Mouse (Mus musculus) limb, embryonic 11.5 days (tissue): ENCODE results near the gene Trim14. TPM values are rescaled to one million over a fixed set of nuclear protein-coding genes. Genes with fewer than 3 reads are reported as not detected.

Experiments
- ATAC-seq: fragments of 200-750 bp; cut with Nextera tagmentation; 2 replicates; pipeline ENCODE4 v1.8.0; 2017; ENCODE audit warnings: low read depth; ENCODE audit not compliant: insufficient number of reproducible peaks, low FRiP score, low TSS enrichment
- DNase-seq: peaks from one replicate; pipeline ENCODE4 v3.0.0-alpha.2; 2015; ENCODE audit warnings: low spot score
- H3K27ac ChIP-seq: fragments of 300-500 bp; sonication (generic); replicated peaks from 2 replicates; pipeline ENCODE4 v1.5.1; 2014; ENCODE audit warnings: low read depth, mild to moderate bottlenecking, low read length
- H3K27me3 ChIP-seq: fragments of 300-500 bp; sonication (generic); 2 replicates; pipeline ENCODE4 v1.6.1; 2014; ENCODE audit warnings: mild to moderate bottlenecking, low read length, mixed read lengths; ENCODE audit not compliant: control insufficient read depth, insufficient read depth
- H3K36me3 ChIP-seq: fragments of 300-500 bp; sonication (generic); 2 replicates; pipeline ENCODE4 v1.6.1; 2014; ENCODE audit warnings: mild to moderate bottlenecking, low read length, moderate library complexity, mixed read lengths; ENCODE audit not compliant: control insufficient read depth, insufficient read depth
- H3K4me1 ChIP-seq: fragments of 300-500 bp; sonication (generic); 2 replicates; pipeline ENCODE4 v1.6.1; 2014; ENCODE audit warnings: low read length, mixed read lengths; ENCODE audit not compliant: control insufficient read depth, insufficient read depth
- H3K4me2 ChIP-seq: fragments of 300-500 bp; sonication (generic); 2 replicates; pipeline ENCODE4 v1.6.1; 2014; ENCODE audit warnings: low read depth, mild to moderate bottlenecking, moderate library complexity; ENCODE audit not compliant: severe bottlenecking
- H3K4me3 ChIP-seq: fragments of 300-500 bp; sonication (generic); 2 replicates; pipeline ENCODE4 v1.5.1; 2014; ENCODE audit warnings: low read depth, low read length
- H3K9ac ChIP-seq: fragments of 300-500 bp; sonication (generic); 2 replicates; pipeline ENCODE4 v1.6.1; 2014; ENCODE audit warnings: mild to moderate bottlenecking, low read length
- H3K9me3 ChIP-seq: fragments of 300-500 bp; sonication (generic); 2 replicates; pipeline ENCODE4 v1.6.1; 2016; ENCODE audit warnings: low read length; ENCODE audit not compliant: control insufficient read depth
- WGBS: fragments of 180-500 bp; shearing (Covaris S2); extraction: QIAGEN DNeasy Blood & Tissue Kit; methylation state at CpG from one replicate; pipeline ENCODE4 v1.1.7; 2014; 5-methylcytosine and 5-hydroxymethylcytosine counted together
- polyA plus RNA-seq: library from polyadenylated mRNA; unstranded; fragments of >200 nt; fragmentation: Nextera tagmentation; extraction: Ambion mirVana; gene quantifications from 2 replicates; pipeline ENCODE4 v1.2.1, GENCODE M21; 2014

The Trim14 gene
- polyA plus RNA-seq, 1 experiment from 2014 or later, result 0.36 TPM

GRCm38 (mm10) chr4:46489028-46489925, 46.7 kb downstream of the Trim14 start, which contains the start of gene Nans:
Gene Nans, plus strand, starts transcription at chr4:46489248.
- H3K4me2 ChIP-seq, result peak within 1 kb of the TSS; percentile 80
- H3K27me3 ChIP-seq, result no peaks in the 10 kb centered on the region
- H3K36me3 ChIP-seq, result no peaks in the 10 kb centered on the region; the same call in 1 of the 2 replicates
- H3K9ac ChIP-seq, result peak within 1 kb of the TSS; percentile 82
- 0 out of 2 replicates have a peak within 1 kb of the TSS, but pooled peaks have one; percentile 14 for H3K27ac ChIP-seq
- ATAC-seq, result peak; percentile 97
- H3K4me3 ChIP-seq, result peak within 1 kb of the TSS; percentile 86
- peak; percentile 95 for DNase-seq
- under 1% methylated on average over 58 of the region's 58 CpGs for WGBS
- H3K9me3 ChIP-seq, result no peaks in the 10 kb centered on the region
- peaks cover 3% of the 10 kb centered on the region; the same call in 1 of the 2 replicates for H3K4me1 ChIP-seq

GRCm38 (mm10) chr4:46487348-46487747, 48.6 kb downstream of the Trim14 start:
- Histone ChIP-seq H3K27ac (no peak overlapping the region), H3K27me3 (no peaks in the 10 kb centered on the region), H3K4me3 (no peak overlapping the region), H3K4me1 (peaks cover 3% of the 10 kb centered on the region; the same call in 1 of the 2 replicates), H3K4me2 (no peak overlapping the region), H3K9me3 (no peaks in the 10 kb centered on the region), H3K9ac (no peak overlapping the region), H3K36me3 (no peaks in the 10 kb centered on the region)
- ATAC-seq, result no peak
- no peak for DNase-seq
- WGBS, result 95% methylated on average over 5 of the region's 5 CpGs

- H3K4me2 ChIP-seq, result no peak overlapping the region
- H3K27me3 ChIP-seq, result no peaks in the 10 kb centered on the region
- no peak overlapping the region for H3K4me3 ChIP-seq
- WGBS, result 49% methylated on average over 14 of the region's 14 CpGs
- no peak overlapping the region for H3K27ac ChIP-seq
- H3K4me1 ChIP-seq, result peaks cover 3% of the 10 kb centered on the region; the same call in 1 of the 2 replicates
- H3K36me3 ChIP-seq, result no peaks in the 10 kb centered on the region
- ATAC-seq (no peak), DNase-seq (no peak)
- H3K9ac ChIP-seq, result no peak overlapping the region
- H3K9me3 ChIP-seq, result no peaks in the 10 kb centered on the region
Observed at GRCm38 (mm10) chr4:46485696-46486417, 50.1 kb downstream of the Trim14 start.

- no peak overlapping the region for H3K9ac ChIP-seq
- no peaks in the 10 kb centered on the region for H3K4me1 ChIP-seq
- no peaks in the 10 kb centered on the region for H3K27me3 ChIP-seq
- H3K9me3 ChIP-seq, result no peaks in the 10 kb centered on the region
- no peak overlapping the region for H3K27ac ChIP-seq
- peaks cover 14% of the 10 kb centered on the region for H3K36me3 ChIP-seq
- no peak overlapping the region for H3K4me2 ChIP-seq
- WGBS, result 95% methylated on average over 2 of the region's 2 CpGs
- H3K4me3 ChIP-seq, result no peak overlapping the region
- no peak for ATAC-seq
- no peak for DNase-seq
Observed at GRCm38 (mm10) chr4:46479081-46479480, 56.9 kb downstream of the Trim14 start.

GRCm38 (mm10) chr4:46475101-46475500, 60.8 kb downstream of the Trim14 start:
- WGBS, result 95% methylated on average over 5 of the region's 5 CpGs
- Histone ChIP-seq H3K36me3 (peaks cover 44% of the 10 kb centered on the region), H3K9ac (no peak overlapping the region), H3K27me3 (no peaks in the 10 kb centered on the region), H3K27ac (no peak overlapping the region), H3K4me1 (no peaks in the 10 kb centered on the region), H3K4me3 (no peak overlapping the region), H3K9me3 (no peaks in the 10 kb centered on the region), H3K4me2 (no peak overlapping the region)
- DNase-seq, result no peak
- ATAC-seq, result no peak

GRCm38 (mm10) chr4:46465740-46466139, 70.2 kb downstream of the Trim14 start:
- Histone ChIP-seq H3K27me3 (no peaks in the 10 kb centered on the region), H3K9me3 (no peaks in the 10 kb centered on the region), H3K9ac (no peak overlapping the region), H3K27ac (no peak overlapping the region), H3K4me2 (no peak overlapping the region), H3K4me1 (no peaks in the 10 kb centered on the region), H3K4me3 (no peak overlapping the region), H3K36me3 (peaks cover 54% of the 10 kb centered on the region)
- WGBS, result 96% methylated on average over 3 of the region's 3 CpGs
- no peak for ATAC-seq
- no peak for DNase-seq

GRCm38 (mm10) chr4:46463130-46463830, 72.7 kb downstream of the Trim14 start:
- H3K4me1 ChIP-seq, result no peaks in the 10 kb centered on the region
- 88% methylated on average over 7 of the region's 7 CpGs for WGBS
- H3K36me3 ChIP-seq, result peaks cover 43% of the 10 kb centered on the region
- H3K27me3 ChIP-seq, result no peaks in the 10 kb centered on the region
- H3K4me2 ChIP-seq, result no peak overlapping the region
- ATAC-seq, result no peak
- no peak overlapping the region for H3K4me3 ChIP-seq
- peak; percentile 64 for DNase-seq
- H3K27ac ChIP-seq, result no peak overlapping the region
- no peaks in the 10 kb centered on the region for H3K9me3 ChIP-seq
- H3K9ac ChIP-seq, result no peak overlapping the region

GRCm38 (mm10) chr4:46458411-46458810, 77.5 kb downstream of the Trim14 start:
- Histone ChIP-seq H3K27me3 (no peaks in the 10 kb centered on the region), H3K27ac (no peak overlapping the region), H3K36me3 (peaks cover 13% of the 10 kb centered on the region), H3K4me1 (peaks cover 11% of the 10 kb centered on the region), H3K9me3 (no peaks in the 10 kb centered on the region), H3K9ac (no peak overlapping the region), H3K4me2 (no peak overlapping the region), H3K4me3 (no peak overlapping the region)
- no peak for DNase-seq
- no peak for ATAC-seq
- WGBS, result 88% methylated on average over 2 of the region's 2 CpGs
